Mouse (Mus musculus): Measurements from ENCODE around the gene Tpt1.
A peak's percentile ranks its signal among the peaks of the same experiment; 100 is the strongest.

The Tpt1 gene

GRCm38 (mm10) chr14:75877297-75877696, 32.4 kb downstream of the Tpt1 start:
- no peak for DNase-seq (ENCODE audit: low spot score)

GRCm38 (mm10) chr14:75878980-75879379, 34.1 kb downstream of the Tpt1 start:
- peak; percentile 68 for DNase-seq (ENCODE audit: low spot score)

- DNase-seq (ENCODE audit: low spot score), result peak; percentile 24
Measured at GRCm38 (mm10) chr14:75881856-75882255, 37.0 kb downstream of the Tpt1 start.

GRCm38 (mm10) chr14:75883330-75883729, 38.4 kb downstream of the Tpt1 start:
- no peak for DNase-seq (ENCODE audit: low spot score)

GRCm38 (mm10) chr14:75883873-75884272, 39.0 kb downstream of the Tpt1 start:
- no peak for DNase-seq (ENCODE audit: low spot score)

- no peak for DNase-seq (ENCODE audit: low spot score)
Measured at GRCm38 (mm10) chr14:75892118-75892517, 47.2 kb downstream of the Tpt1 start.

Data from embryo, embryonic 10.5 days (tissue).